9 mouse cellular contexts compared by ENCODE assay signal in genomic region chr12:90915929-90916713, GRCm38 (mm10).
DNase-seq lines count a peak whose midpoint lies in the region; ATAC-seq and TF ChIP-seq lines count a peak whose summit lies in the region.
"Had no signal": no experiment of that assay in that cellular context is flagged by ENCODE, and none has a peak within 500 bp of the region (broad histone marks: within the 10 kb centered on the region; RNA-seq: fewer than 3 reads in every experiment).

No protein-coding gene starts in this region.

- H3K36me3 ChIP-seq in lung, embryonic 14.5 days (ENCODE audit: insufficient read depth): no peaks in the 10 kb centered on the region
- no peaks in the 10 kb centered on the region for H3K36me3 ChIP-seq in testis, adult 2 months (ENCODE audit: control insufficient read depth, insufficient read depth, low read length)
- no peaks in the 10 kb centered on the region for H3K36me3 ChIP-seq in limb, embryonic 10.5 days
- H3K36me3 ChIP-seq: embryonic facial prominence, embryonic 12.5 days; intestine, embryonic 15.5 days had no signal

- WGBS in lung, embryonic 14.5 days: 78% methylated on average over 11 of the region's 11 CpGs
- WGBS in limb, embryonic 10.5 days: 74% methylated on average over 11 of the region's 11 CpGs

- H3K9ac ChIP-seq in lung, embryonic 14.5 days: no peak overlapping the region
- H3K9ac ChIP-seq: embryonic facial prominence, embryonic 12.5 days; intestine, embryonic 15.5 days had no signal

- peak; percentile 35; the same call in 1 of the 2 replicates for ATAC-seq in lung, embryonic 14.5 days (ENCODE audit: insufficient read depth)
- peak; percentile 87 for ATAC-seq in frontal cortex, adult (ENCODE audit: low TSS enrichment)
- ATAC-seq in activated CD4-positive, CD25-positive, alpha-beta regulatory T cell, adult 4 months: no peak
- ATAC-seq: intestine, embryonic 15.5 days had no signal

- no peak overlapping the region for H3K4me2 ChIP-seq in lung, embryonic 14.5 days
- H3K4me2 ChIP-seq: embryonic facial prominence, embryonic 12.5 days; intestine, embryonic 15.5 days had no signal

- no peak for TF ChIP-seq CTCF in lung, embryonic 14.5 days (IDR thresholded peaks at IDR 0.05; ENCODE audit: low read depth)
- no peak for TF ChIP-seq CTCF in testis, adult 2 months (IDR thresholded peaks at IDR 0.05; ENCODE audit: control insufficient read depth, insufficient read depth, insufficient replicate concordance, low read depth, low read length)

- no peaks in the 10 kb centered on the region for H3K9me3 ChIP-seq in lung, embryonic 14.5 days (ENCODE audit: low read depth, low read length)
- no peaks in the 10 kb centered on the region for H3K9me3 ChIP-seq in limb, embryonic 10.5 days (replicated peaks)
- H3K9me3 ChIP-seq: embryonic facial prominence, embryonic 12.5 days; intestine, embryonic 15.5 days had no signal

- intact Hi-C loops in left cerebral cortex, postnatal 25 days (cut with DNase I): loop anchor here (5.0 kb wide), 1 partner anchor 179 kb away; the partner anchor contains the start of gene Dio2

- H3K27ac ChIP-seq in lung, embryonic 14.5 days (ENCODE audit: low read depth): no peak overlapping the region
- peak overlapping the region; percentile 69 for H3K27ac ChIP-seq in testis, adult 2 months (ENCODE audit: control insufficient read depth, insufficient read depth, low read depth, low read length)
- no peak overlapping the region for H3K27ac ChIP-seq in limb, embryonic 10.5 days
- H3K27ac ChIP-seq: embryonic facial prominence, embryonic 12.5 days; intestine, embryonic 15.5 days had no signal

- no peak for DNase-seq in lung, embryonic 14.5 days
- DNase-seq in lung, adult 18-20 months: no peak
- peak; percentile 33 to 71 for DNase-seq in left cerebral cortex, postnatal 25 days (ENCODE audit: low spot score in 2 of 2)
- no peak for DNase-seq in limb, embryonic 10.5 days (ENCODE audit: low spot score)

- H3K27me3 ChIP-seq in lung, embryonic 14.5 days (ENCODE audit: insufficient read depth, low read length): no peaks in the 10 kb centered on the region
- no peaks in the 10 kb centered on the region for H3K27me3 ChIP-seq in testis, adult 2 months (ENCODE audit: control insufficient read depth, insufficient read depth, low read length)
- no peaks in the 10 kb centered on the region for H3K27me3 ChIP-seq in limb, embryonic 10.5 days (ENCODE audit: low read depth, poor library complexity, severe bottlenecking)
- H3K27me3 ChIP-seq: embryonic facial prominence, embryonic 12.5 days; intestine, embryonic 15.5 days had no signal

- no peak overlapping the region for H3K4me3 ChIP-seq in lung, embryonic 14.5 days (ENCODE audit: low read depth, low read length)
- no peak overlapping the region for H3K4me3 ChIP-seq in testis, adult 2 months (ENCODE audit: control insufficient read depth, low read depth, low read length)
- H3K4me3 ChIP-seq in limb, embryonic 10.5 days: no peak overlapping the region
- H3K4me3 ChIP-seq: embryonic facial prominence, embryonic 12.5 days; intestine, embryonic 15.5 days had no signal

- no peaks in the 10 kb centered on the region for H3K4me1 ChIP-seq in lung, embryonic 14.5 days (ENCODE audit: insufficient read depth)
- no peaks in the 10 kb centered on the region for H3K4me1 ChIP-seq in testis, adult 2 months (ENCODE audit: control insufficient read depth, insufficient read depth, low read length)
- H3K4me1 ChIP-seq in limb, embryonic 10.5 days: no peaks in the 10 kb centered on the region
- H3K4me1 ChIP-seq: embryonic facial prominence, embryonic 12.5 days; intestine, embryonic 15.5 days had no signal

- no peak for TF ChIP-seq POLR2A in testis, adult 2 months (IDR thresholded peaks at IDR 0.05; ENCODE audit: control insufficient read depth, low read depth, low read length)

Comparison
In these comparisons a context has a peak if more than half of its experiments do, and no peak if none do; other contexts are left out.
1. DNase-seq: peak in left cerebral cortex, postnatal 25 days (2 of 2); none in lung, embryonic 14.5 days (single experiment), lung, adult 18-20 months (0 of 2) and limb, embryonic 10.5 days (single experiment).